Mouse (Mus musculus): Measurements from ENCODE around the gene Plcd1. TPM values are rescaled to one million over a fixed set of nuclear protein-coding genes. Genes with fewer than 3 reads are reported as not detected.

The Plcd1 gene
- polyA plus RNA-seq, 1 experiment from 2014 or later, result 9.1 TPM

DNA sequence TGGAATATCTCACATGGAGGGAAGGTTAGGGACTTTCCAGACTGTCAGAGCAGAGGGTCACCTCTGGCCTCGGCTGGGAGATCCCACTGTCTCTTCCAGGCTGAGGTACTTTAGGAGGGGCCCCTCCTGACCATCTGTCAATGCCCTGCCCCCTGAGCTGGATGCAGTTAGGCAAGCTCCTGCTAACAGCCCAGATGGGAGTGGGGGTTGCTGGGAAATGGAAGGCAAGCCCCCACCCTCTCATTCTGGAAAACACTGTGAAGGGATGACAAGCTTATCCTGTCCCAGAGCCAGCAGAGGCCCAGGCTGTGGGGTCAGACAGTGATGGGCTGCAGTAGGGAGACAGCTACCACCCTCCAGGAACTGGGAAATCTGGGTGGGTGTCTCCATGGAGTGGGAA is 6.9 kb downstream of the Plcd1 start:
- TF ChIP-seq CTCF (IDR thresholded peaks at IDR 0.05) (no peak), EP300 (IDR thresholded peaks at IDR 0.05) (no peak)
- Histone ChIP-seq H3K4me3 (ENCODE audit: low read depth, low read length) (no peak overlapping the region), H3K9ac (replicated peaks; ENCODE audit: low read depth) (no peak overlapping the region), H3K36me3 (ENCODE audit: insufficient read depth, low read length) (no peaks in the 10 kb centered on the region), H3K4me2 (replicated peaks; ENCODE audit: low read depth, low read length) (no peak overlapping the region), H3K4me1 (ENCODE audit: insufficient read depth, low read depth, low read length) (no peaks in the 10 kb centered on the region), H3K9me3 (ENCODE audit: low read length) (no peaks in the 10 kb centered on the region), H3K27ac (ENCODE audit: low read length) (no peak overlapping the region), H3K27me3 (replicated peaks; ENCODE audit: insufficient read depth, low read length) (no peaks in the 10 kb centered on the region)
- no peak for DNase-seq (ENCODE audit: low spot score)
- no peak for ATAC-seq
- WGBS, result 73% methylated on average over 1 of the region's 1 CpGs

DNA sequence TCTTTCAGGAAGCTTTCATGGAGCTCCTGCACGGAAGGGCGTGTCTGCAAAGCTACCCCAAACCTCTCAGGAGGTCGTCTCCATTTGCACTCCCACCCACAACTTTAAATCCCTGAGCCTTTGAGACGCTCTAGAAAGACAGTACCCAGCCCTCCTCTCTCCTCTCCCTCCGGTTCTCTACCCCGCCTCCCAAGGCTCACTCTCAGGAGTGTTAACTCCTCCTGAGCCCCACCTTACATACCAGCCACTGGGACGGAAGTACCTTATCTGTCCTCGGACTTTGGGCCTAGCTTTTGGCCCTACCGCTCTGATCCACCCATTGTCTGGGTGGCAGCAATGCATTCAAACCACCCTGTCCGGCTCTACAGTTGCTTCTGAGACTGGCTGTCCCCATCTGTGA is 9.3 kb downstream of the Plcd1 start:
- H3K4me3 ChIP-seq (ENCODE audit: low read depth, low read length), result no peak overlapping the region
- H3K27me3 ChIP-seq (replicated peaks; ENCODE audit: insufficient read depth, low read length), result no peaks in the 10 kb centered on the region
- WGBS, result 63% methylated on average over 10 of the region's 10 CpGs
- no peak for TF ChIP-seq EP300 (IDR thresholded peaks at IDR 0.05)
- no peak for TF ChIP-seq CTCF (IDR thresholded peaks at IDR 0.05)
- H3K36me3 ChIP-seq (ENCODE audit: insufficient read depth, low read length), result no peaks in the 10 kb centered on the region
- H3K9ac ChIP-seq (replicated peaks; ENCODE audit: low read depth), result no peak overlapping the region
- DNase-seq (ENCODE audit: low spot score) (no peak), ATAC-seq (no peak)
- H3K9me3 ChIP-seq (ENCODE audit: low read length), result no peaks in the 10 kb centered on the region
- no peak overlapping the region for H3K4me2 ChIP-seq (replicated peaks; ENCODE audit: low read depth, low read length)
- no peak overlapping the region for H3K27ac ChIP-seq (ENCODE audit: low read length)
- H3K4me1 ChIP-seq (ENCODE audit: insufficient read depth, low read depth, low read length), result no peaks in the 10 kb centered on the region

DNA sequence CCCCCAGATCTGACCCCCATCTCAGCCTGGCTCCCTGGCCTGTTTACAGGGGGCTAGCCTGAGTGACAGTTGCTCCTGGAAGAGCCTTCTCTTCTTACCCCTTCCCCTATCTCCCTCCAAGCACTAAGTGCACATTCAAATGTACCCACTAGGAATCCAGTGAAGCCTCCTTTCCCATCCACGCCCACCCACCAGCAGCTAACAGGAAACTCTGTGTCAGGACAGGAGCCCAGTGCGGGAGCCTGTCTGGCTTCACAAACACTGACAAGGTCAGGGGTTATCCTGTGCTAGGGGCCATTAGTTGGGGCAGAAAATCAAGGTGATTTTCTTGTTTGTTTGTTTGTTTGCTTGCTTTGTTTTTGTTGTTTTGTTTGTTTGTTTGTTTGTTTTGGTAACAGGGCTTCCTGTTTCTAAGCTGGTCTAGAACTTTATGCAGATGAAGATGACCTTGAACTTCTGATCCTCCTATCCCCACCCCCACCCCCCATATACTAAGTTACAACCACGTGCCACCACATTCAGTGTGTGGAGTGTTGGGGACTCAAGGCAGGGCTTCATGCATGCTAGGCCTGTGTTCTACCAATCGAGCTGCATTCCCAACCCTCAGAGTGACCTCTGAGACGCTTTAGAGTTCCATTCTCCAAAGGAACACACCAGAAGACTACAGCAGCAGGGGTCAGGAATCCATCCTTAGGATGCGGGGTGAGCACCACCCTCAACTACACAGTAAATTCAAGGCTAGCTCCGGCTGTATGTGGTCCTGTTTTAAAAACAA is 10.5 kb downstream of the Plcd1 start:
- no peaks in the 10 kb centered on the region for H3K36me3 ChIP-seq (ENCODE audit: insufficient read depth, low read length)
- no peaks in the 10 kb centered on the region for H3K27me3 ChIP-seq (replicated peaks; ENCODE audit: insufficient read depth, low read length)
- no peak overlapping the region for H3K27ac ChIP-seq (ENCODE audit: low read length)
- H3K4me3 ChIP-seq (ENCODE audit: low read depth, low read length), result no peak overlapping the region
- TF ChIP-seq CTCF (IDR thresholded peaks at IDR 0.05), result no peak
- DNase-seq (ENCODE audit: low spot score) (no peak), ATAC-seq (no peak)
- no peak overlapping the region for H3K9ac ChIP-seq (replicated peaks; ENCODE audit: low read depth)
- no peak overlapping the region for H3K4me2 ChIP-seq (replicated peaks; ENCODE audit: low read depth, low read length)
- H3K4me1 ChIP-seq (ENCODE audit: insufficient read depth, low read depth, low read length), result no peaks in the 10 kb centered on the region
- H3K9me3 ChIP-seq (ENCODE audit: low read length), result no peaks in the 10 kb centered on the region
- 78% methylated on average over 7 of the region's 7 CpGs for WGBS

DNA sequence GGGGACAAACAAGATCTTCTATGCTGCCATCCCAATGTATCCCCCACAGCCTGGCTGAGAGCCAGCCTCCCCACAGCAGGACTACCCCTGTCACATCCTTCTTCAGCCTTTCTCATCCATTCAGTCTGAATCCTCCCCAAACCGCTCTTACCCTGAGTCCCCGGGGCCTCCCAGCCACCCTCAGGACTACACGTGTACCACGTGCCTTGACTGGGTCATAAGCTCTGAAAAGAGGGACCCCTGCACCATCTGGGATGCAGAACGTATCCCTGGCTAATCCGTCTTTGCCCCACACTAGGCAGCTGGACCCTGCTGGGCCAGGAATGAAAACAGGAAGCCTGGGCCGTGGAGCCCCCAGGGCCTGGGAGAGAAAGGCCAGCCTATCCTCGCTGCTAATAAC is 11.3 kb downstream of the Plcd1 start:
- Histone ChIP-seq H3K27me3 (replicated peaks; ENCODE audit: insufficient read depth, low read length) (no peaks in the 10 kb centered on the region), H3K9me3 (ENCODE audit: low read length) (no peaks in the 10 kb centered on the region), H3K4me1 (ENCODE audit: insufficient read depth, low read depth, low read length) (no peaks in the 10 kb centered on the region), H3K4me2 (replicated peaks; ENCODE audit: low read depth, low read length) (no peak overlapping the region), H3K9ac (replicated peaks; ENCODE audit: low read depth) (no peak overlapping the region), H3K36me3 (ENCODE audit: insufficient read depth, low read length) (no peaks in the 10 kb centered on the region), H3K4me3 (ENCODE audit: low read depth, low read length) (no peak overlapping the region), H3K27ac (ENCODE audit: low read length) (no peak overlapping the region)
- TF ChIP-seq CTCF (IDR thresholded peaks at IDR 0.05) (no peak), EP300 (IDR thresholded peaks at IDR 0.05) (no peak)
- ATAC-seq (no peak), DNase-seq (ENCODE audit: low spot score) (no peak)
- 44% methylated on average over 8 of the region's 8 CpGs for WGBS

DNA sequence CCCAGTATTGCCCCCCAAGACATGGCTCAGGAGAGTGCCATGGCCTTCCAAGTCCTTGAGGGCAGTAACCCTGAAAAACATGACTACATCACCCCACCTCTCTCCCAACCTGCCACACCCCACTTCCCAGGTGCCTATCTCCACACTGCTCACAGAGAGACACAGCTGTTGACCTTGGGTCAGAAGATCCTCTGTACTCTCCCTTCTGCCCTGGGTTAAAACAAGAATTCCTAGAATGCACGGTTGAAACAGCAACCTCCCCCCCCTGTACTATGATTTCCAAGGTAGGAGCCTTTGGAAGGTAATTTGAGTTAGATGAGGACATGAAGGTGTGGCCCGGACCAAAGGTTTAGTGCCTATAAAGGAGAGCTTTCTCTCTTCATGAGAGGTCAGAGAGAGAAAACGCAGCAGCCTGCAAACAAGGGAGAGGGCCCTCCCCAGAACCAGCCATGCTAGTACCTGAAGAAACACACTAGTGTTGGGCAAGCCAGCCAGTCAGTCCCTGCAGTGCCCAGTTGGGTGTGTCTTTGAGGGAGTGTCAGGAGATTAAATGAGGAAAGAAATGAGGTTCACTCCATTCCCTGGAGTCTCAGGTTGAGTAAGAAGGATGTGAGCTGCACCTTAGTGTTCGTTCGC is 13.1 kb downstream of the Plcd1 start:
- no peak overlapping the region for H3K4me2 ChIP-seq (replicated peaks; ENCODE audit: low read depth, low read length)
- ATAC-seq, result 0 out of 2 replicates have a peak, but pooled peaks have one; percentile 27
- 67% methylated on average over 5 of the region's 5 CpGs for WGBS

DNA sequence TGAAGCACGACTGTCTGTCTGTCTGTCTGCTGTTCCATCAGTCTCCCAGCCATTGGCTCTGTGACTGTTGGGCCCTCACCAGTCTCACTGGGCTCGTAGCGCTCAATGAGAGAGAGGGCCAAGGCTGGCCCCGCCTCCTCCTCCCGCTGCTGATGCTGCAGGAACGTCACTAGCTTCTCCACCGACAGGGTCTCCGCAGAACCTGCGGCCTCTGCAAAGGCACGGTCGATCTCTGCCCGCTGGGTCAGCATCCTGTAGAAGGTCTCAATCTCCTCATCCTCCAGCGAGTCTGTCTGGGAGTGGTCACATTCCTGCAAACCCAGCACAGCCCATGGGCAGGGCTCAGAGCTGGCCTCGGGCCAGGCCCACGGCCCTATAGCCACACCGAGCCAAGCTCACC is 17.6 kb downstream of the Plcd1 start:
- WGBS, result 61% methylated on average over 16 of the region's 16 CpGs
- peak; percentile 31; the same call in 1 of the 2 replicates for ATAC-seq
- TF ChIP-seq EP300 (IDR thresholded peaks at IDR 0.05), result no peak
- Histone ChIP-seq H3K4me3 (ENCODE audit: low read depth, low read length) (no peak overlapping the region), H3K27ac (ENCODE audit: low read length) (no peak overlapping the region), H3K9me3 (ENCODE audit: low read length) (no peaks in the 10 kb centered on the region), H3K9ac (replicated peaks; ENCODE audit: low read depth) (no peak overlapping the region), H3K36me3 (ENCODE audit: insufficient read depth, low read length) (no peaks in the 10 kb centered on the region), H3K27me3 (replicated peaks; ENCODE audit: insufficient read depth, low read length) (no peaks in the 10 kb centered on the region), H3K4me1 (ENCODE audit: insufficient read depth, low read depth, low read length) (no peaks in the 10 kb centered on the region), H3K4me2 (replicated peaks; ENCODE audit: low read depth, low read length) (no peak overlapping the region)
- no peak for DNase-seq (ENCODE audit: low spot score)

More for the DNA sequence above, 13.1 kb downstream of the Plcd1 start:
- Histone ChIP-seq H3K9ac (replicated peaks; ENCODE audit: low read depth) (no peak overlapping the region), H3K27me3 (replicated peaks; ENCODE audit: insufficient read depth, low read length) (no peaks in the 10 kb centered on the region), H3K4me3 (ENCODE audit: low read depth, low read length) (no peak overlapping the region), H3K27ac (ENCODE audit: low read length) (no peak overlapping the region), H3K9me3 (ENCODE audit: low read length) (no peaks in the 10 kb centered on the region), H3K4me1 (ENCODE audit: insufficient read depth, low read depth, low read length) (no peaks in the 10 kb centered on the region), H3K36me3 (ENCODE audit: insufficient read depth, low read length) (no peaks in the 10 kb centered on the region)
- TF ChIP-seq CTCF (IDR thresholded peaks at IDR 0.05) (no peak), EP300 (IDR thresholded peaks at IDR 0.05) (no peak)
- peak; percentile 36 for DNase-seq (ENCODE audit: low spot score)
